Mouse (Mus musculus) spleen, postnatal 0 days (tissue): ENCODE data around the gene Palb2. TPM values are rescaled to one million over a fixed set of nuclear protein-coding genes. Genes with fewer than 3 reads are reported as not detected.

Experiments used
- polyA plus RNA-seq: library from polyadenylated mRNA; unstranded; fragments of >200 nt; fragmentation: Nextera tagmentation; extraction: Ambion mirVana; gene quantifications from 2 replicates; pipeline ENCODE4 v1.2.1, GENCODE M21; 2015

Palb2 gene
- polyA plus RNA-seq = 17.4 and 17.5 TPM in 2 replicates

DNA sequence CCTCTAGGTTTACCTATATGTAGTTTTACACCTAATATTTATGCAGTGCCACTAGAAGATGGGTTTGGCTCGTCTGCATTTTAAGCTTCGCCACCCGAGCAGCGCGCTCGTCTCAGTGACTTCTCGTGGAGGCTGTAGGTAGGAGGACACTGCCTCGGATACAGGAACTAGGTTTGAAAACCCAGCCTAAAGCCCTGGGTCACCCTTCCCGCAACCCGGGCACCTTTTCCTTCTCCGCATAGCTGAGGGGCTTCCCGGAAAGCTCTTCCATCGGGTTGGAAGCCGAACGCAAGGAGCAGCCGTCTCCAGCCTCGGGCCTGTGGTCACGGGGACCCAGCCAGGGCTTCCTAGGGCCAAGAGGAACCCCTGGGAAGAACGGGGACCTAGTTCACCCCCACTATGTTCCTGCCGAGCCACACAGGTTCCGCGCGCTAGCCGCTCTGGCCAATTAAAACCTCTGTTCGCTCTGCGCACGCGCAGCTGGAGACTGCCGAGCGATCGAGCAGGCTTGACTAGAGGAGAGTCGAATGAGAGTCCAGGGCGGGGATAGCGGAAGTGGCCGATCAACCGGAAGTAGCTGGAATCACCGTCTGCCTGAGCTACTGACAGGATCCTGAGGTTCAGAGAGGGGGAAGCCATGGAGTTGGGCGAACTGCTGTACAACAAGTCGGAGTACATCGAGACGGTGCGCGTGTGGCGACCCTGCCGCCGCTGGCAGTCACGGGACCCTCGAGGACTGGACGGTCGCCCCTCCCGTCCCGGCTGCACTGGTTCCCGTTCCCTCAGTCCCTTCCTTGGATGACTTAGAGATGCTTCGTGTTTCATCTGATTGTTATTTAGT is at the start of gene Palb2, which contains the start of gene Dctn5:
TSS of gene Palb2 (minus strand) at position 489 of the 841 bp plus-strand sequence.
TSS of gene Dctn5 (plus strand) at position 545 of the 841 bp plus-strand sequence.

DNA sequence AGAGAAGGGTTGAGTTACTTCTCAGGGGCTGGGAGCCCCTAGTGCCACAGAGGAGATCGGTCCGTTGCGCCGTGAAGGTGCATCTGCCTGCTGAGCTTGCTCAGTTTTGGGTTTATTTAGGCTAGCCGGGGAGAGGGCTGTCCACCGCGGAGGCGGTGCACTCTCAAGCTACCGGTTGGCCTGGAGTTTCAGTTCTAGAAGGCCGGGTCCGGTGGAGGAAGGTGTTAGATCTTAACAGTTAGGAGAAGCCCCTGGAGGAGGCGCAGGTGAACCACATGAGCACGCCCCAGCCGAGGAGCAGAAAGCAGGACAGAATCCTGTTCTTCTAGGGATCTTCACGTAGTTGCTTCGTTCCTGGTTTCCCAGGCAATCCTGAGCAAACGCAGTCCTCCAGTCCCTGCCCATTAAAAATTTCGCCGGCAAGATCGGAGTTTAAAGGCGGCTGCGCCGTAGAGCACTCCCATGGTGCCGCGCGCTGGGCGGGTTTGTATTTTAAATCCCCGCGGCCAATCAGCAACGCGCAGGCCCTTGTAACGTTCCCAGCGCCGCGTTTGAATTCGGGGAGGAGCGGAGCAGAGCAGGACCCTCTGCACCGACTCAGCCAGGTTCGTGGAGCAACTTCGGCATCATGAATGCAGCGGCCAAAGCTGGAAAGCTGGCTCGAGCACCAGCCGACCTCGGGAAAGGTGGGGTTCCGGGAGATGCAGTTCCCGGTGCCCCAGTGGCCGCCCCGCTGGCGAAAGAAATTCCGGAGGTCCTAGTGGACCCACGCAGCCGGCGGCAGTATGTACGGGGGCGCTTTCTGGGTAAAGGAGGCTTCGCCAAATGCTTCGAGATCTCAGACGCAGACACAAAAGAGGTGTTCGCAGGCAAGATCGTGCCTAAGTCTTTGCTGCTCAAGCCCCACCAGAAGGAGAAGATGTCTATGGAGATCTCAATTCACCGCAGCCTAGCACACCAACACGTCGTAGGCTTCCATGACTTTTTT is 26.4 kb upstream of the Palb2 start, which contains the start of gene Plk1:
TSS of gene Plk1 (plus strand) at position 525 of the 988 bp plus-strand sequence.

DNA sequence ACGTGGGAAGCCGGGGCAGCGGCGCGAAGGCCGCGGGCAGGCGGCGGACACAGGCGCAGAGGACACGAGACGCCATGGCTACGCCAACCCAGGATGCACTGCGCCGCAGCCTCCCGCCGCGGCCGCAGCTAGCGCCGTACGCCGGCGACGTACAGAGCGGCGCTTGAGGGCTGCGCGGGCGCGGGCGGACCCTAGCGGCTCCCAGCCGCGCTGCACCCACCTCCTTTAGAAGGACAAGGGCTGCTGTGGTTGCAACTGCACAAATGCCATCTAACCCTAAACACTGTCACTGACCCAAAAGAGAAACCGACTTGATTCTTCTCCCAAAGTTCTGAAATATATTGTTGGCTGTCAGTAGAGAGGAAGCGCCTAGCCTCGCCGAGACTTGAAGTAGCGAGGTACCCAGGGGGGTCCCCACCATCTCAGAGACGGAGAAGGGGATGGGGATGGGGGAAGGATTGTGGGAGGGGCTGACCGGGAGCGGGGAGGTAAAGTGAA is 31.0 kb downstream of the Palb2 start, which contains the start of gene Ndufab1:
TSS of gene Ndufab1 (minus strand) at position 140 of the 498 bp plus-strand sequence.

DNA sequence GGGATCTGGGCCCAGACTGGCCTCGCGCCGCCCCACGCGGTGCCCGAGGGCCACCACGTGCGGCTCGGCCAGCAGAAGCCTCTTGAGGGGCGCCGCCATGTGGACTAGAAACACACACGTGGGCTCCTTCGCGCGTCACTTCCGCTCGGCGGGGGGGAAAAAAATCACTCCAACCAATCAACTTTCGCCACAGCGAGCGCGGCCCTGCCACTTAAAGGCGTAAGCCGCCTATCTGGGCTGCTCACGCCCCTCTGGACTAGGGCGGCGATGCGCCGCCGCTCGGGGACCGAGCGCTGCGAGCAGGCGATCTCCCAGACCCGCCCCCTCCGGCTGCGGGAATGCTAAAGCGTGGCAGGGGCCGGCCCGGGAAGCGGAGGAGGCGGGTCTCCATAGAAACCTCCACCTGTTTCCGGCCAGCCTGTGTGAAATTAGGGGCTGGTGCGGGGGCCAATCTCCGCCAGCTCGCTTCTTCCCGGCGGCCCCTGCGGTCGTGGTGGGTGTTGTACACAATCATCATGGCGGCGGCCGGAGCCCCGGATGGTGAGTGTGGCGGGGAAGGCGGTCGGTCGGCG is 65.8 kb downstream of the Palb2 start, which contains the start of the genes Ubfd1 and Ears2:
TSS of gene Ubfd1 (plus strand) at position 231 of the 572 bp plus-strand sequence.
TSS of gene Ears2 (minus strand) at position 319 of the 572 bp plus-strand sequence.

Other genes starting within 250 kb of the Palb2 start
- gene Cog7, start 151.3 kb downstream of the Palb2 start, polyA plus RNA-seq = 10.3 and 12.1 TPM in 2 replicates
- 28.3 and 31.9 TPM in 2 replicates for gene Gga2, start 111.8 kb downstream of the Palb2 start, polyA plus RNA-seq
- 14.5 and 18.5 TPM in 2 replicates for gene Ubfd1, start 65.8 kb downstream of the Palb2 start, polyA plus RNA-seq
- 5.1 and 5.8 TPM in 2 replicates for gene Ears2, start 65.7 kb downstream of the Palb2 start, polyA plus RNA-seq
- gene Ndufab1, start 31.1 kb downstream of the Palb2 start, polyA plus RNA-seq = 427 and 451 TPM in 2 replicates
- 53.7 and 62.2 TPM in 2 replicates for gene Dctn5, start 56 bp upstream of the Palb2 start, polyA plus RNA-seq
- 103 and 112 TPM in 2 replicates for gene Plk1, start 26.5 kb upstream of the Palb2 start, polyA plus RNA-seq
- 0.05 TPM in 1 of 2 replicates, not detected in the other for gene Ern2, start 53.2 kb upstream of the Palb2 start, polyA plus RNA-seq
- gene Chp2, start 86.5 kb upstream of the Palb2 start, polyA plus RNA-seq = 2.3 and 3.2 TPM in 2 replicates
- 19.9 and 30.5 TPM in 2 replicates for gene Prkcb, start 155.8 kb upstream of the Palb2 start, polyA plus RNA-seq